Mouse (Mus musculus) lung, postnatal 0 days (tissue): ENCODE data around the gene 4921507P07Rik. TPM values are rescaled to one million over a fixed set of nuclear protein-coding genes. Genes with fewer than 3 reads are reported as not detected.

ENCODE experiments used
- ATAC-seq: fragments of 200-750 bp; cut with Nextera tagmentation; 2 replicates; pipeline ENCODE4 v1.8.0; 2017; ENCODE audit warnings: moderate library complexity
- DNase-seq: peaks from one replicate; pipeline ENCODE4 v3.0.0-alpha.2; 2016; ENCODE audit warnings: low spot score
- H3K27ac ChIP-seq: fragments of 300-500 bp; sonication (generic); 2 replicates; pipeline ENCODE4 v1.5.1; 2014; ENCODE audit warnings: antibody characterized with exemption, mild to moderate bottlenecking, low read length, mixed read lengths
- H3K27me3 ChIP-seq: fragments of 300-500 bp; sonication (generic); replicated peaks from 2 replicates; pipeline ENCODE4 v1.6.1; 2014; ENCODE audit warnings: low read length, mixed read lengths; ENCODE audit not compliant: insufficient read depth
- H3K36me3 ChIP-seq: fragments of 300-500 bp; sonication (generic); 2 replicates; pipeline ENCODE4 v1.6.1; 2014; ENCODE audit warnings: low read length, mixed read lengths; ENCODE audit not compliant: insufficient read depth
- H3K4me1 ChIP-seq: fragments of 300-500 bp; sonication (generic); 2 replicates; pipeline ENCODE4 v1.6.1; 2014; ENCODE audit warnings: antibody characterized with exemption, low read depth, low read length, mixed read lengths; ENCODE audit not compliant: insufficient read depth
- H3K4me2 ChIP-seq: fragments of 300-500 bp; sonication (generic); replicated peaks from 2 replicates; pipeline ENCODE4 v1.6.1; 2014; ENCODE audit warnings: low read depth, mild to moderate bottlenecking, low read length, moderate library complexity, mixed read lengths
- H3K4me3 ChIP-seq: fragments of 300-500 bp; sonication (generic); 2 replicates; pipeline ENCODE4 v1.5.1; 2014; ENCODE audit warnings: low read depth, low read length
- H3K9ac ChIP-seq: fragments of 300-500 bp; sonication (generic); replicated peaks from 2 replicates; pipeline ENCODE4 v1.6.1; 2014; ENCODE audit warnings: low read depth, mild to moderate bottlenecking
- H3K9me3 ChIP-seq: fragments of 300-500 bp; sonication (generic); 2 replicates; pipeline ENCODE4 v1.6.1; 2016; ENCODE audit warnings: low read length, mixed read lengths
- CTCF ChIP-seq: IDR thresholded peaks from 2 replicates; pipeline ENCODE4 v1.5.1; 2016; ENCODE audit warnings: antibody characterized with exemption, mild to moderate bottlenecking
- EP300 ChIP-seq: IDR thresholded peaks from 2 replicates; pipeline ENCODE4 v1.6.1; 2016; ENCODE audit warnings: antibody characterized with exemption, mild to moderate bottlenecking, control low read depth
- WGBS: fragments of 180-500 bp; shearing (Covaris S2); extraction: QIAGEN DNeasy Blood & Tissue Kit; methylation state at CpG from one replicate; pipeline ENCODE4 v1.1.7; 2014; 5-methylcytosine and 5-hydroxymethylcytosine counted together
- microRNA-seq: library from miRNA; unstranded; fragments of <30 nt; microRNA quantifications from one replicate; pipeline ENCODE4, GENCODE M21; 2016
- polyA plus RNA-seq: library from polyadenylated mRNA; unstranded; fragments of >200 nt; fragmentation: Nextera tagmentation; extraction: Ambion mirVana; gene quantifications from 2 replicates; pipeline ENCODE4 v1.2.1, GENCODE M21; 2015

The 4921507P07Rik gene
- polyA plus RNA-seq, 1 experiment from 2014 or later: 0.63 TPM

- no peak for ATAC-seq
- H3K4me2 ChIP-seq: no peak overlapping the region
- H3K36me3 ChIP-seq: no peaks in the 10 kb centered on the region
- no peak overlapping the region for H3K4me3 ChIP-seq
- H3K4me1 ChIP-seq: no peaks in the 10 kb centered on the region
- H3K27me3 ChIP-seq: no peaks in the 10 kb centered on the region
- H3K27ac ChIP-seq: no peak overlapping the region
- DNase-seq: no peak
- no peaks in the 10 kb centered on the region for H3K9me3 ChIP-seq
- no peak overlapping the region for H3K9ac ChIP-seq
- TF ChIP-seq EP300 (no peak), CTCF (no peak)
- 87% methylated on average over 10 of the region's 10 CpGs for WGBS
Observed at GRCm38 (mm10) chr6:50524261-50524896, 72.1 kb downstream of the 4921507P07Rik start.

Small RNA genes within 50 kb of the gene (microRNA-seq; reads per million reads assigned to microRNA genes)
- not detected for gene Mir6371

Other genes starting within 250 kb of the 4921507P07Rik start
- 4.7 TPM in 2 replicates for gene Osbpl3, start 140.4 kb downstream of the 4921507P07Rik start, polyA plus RNA-seq
- 37.1 and 39.3 TPM in 2 replicates for gene Cycs, start 30.1 kb downstream of the 4921507P07Rik start, polyA plus RNA-seq
- not detected in 2 replicates for gene Npvf, start 57.8 kb upstream of the 4921507P07Rik start, polyA plus RNA-seq